24 mouse cellular contexts compared by ENCODE assay signal in genomic region chr17:90857225-90857624, GRCm38 (mm10).
DNase-seq lines count a peak whose midpoint lies in the region; ATAC-seq and TF ChIP-seq lines count a peak whose summit lies in the region.
"Had no signal": no experiment of that assay in that cellular context is flagged by ENCODE, and none has a peak within 500 bp of the region (broad histone marks: within the 10 kb centered on the region; RNA-seq: fewer than 3 reads in every experiment).

No protein-coding gene starts in this region.

- H3K9me3 ChIP-seq in forebrain, embryonic 14.5 days (replicated peaks; ENCODE audit: control insufficient read depth, low read length): no peaks in the 10 kb centered on the region
- no peaks in the 10 kb centered on the region for H3K9me3 ChIP-seq in forebrain, embryonic 10.5 days
- no peaks in the 10 kb centered on the region for H3K9me3 ChIP-seq in midbrain, embryonic 11.5 days (ENCODE audit: control insufficient read depth, low read length)
- no peaks in the 10 kb centered on the region for H3K9me3 ChIP-seq in midbrain, postnatal 0 days (ENCODE audit: low read length)
- H3K9me3 ChIP-seq in midbrain, embryonic 15.5 days: no peaks in the 10 kb centered on the region
- no peaks in the 10 kb centered on the region for H3K9me3 ChIP-seq in intestine, embryonic 16.5 days (ENCODE audit: control insufficient read depth, low read length)
- H3K9me3 ChIP-seq: embryonic facial prominence, embryonic 12.5 days had no signal

- peak; percentile 32 for DNase-seq in forebrain, embryonic 14.5 days (ENCODE audit: low spot score)
- no peak for DNase-seq in forebrain, embryonic 10.5 days (ENCODE audit: extremely low spot score, low spot score)
- no peak for DNase-seq in midbrain, embryonic 11.5 days (ENCODE audit: low spot score, missing footprints)
- no peak for DNase-seq in midbrain, postnatal 0 days (ENCODE audit: low spot score)
- DNase-seq in brain, embryonic 14.5 days (ENCODE audit: low read depth): peak; percentile 49
- DNase-seq: cerebellum, adult 8-10 months; gastrocnemius, postnatal 10 days; heart, adult 11 months; heart, postnatal 14 days; kidney, adult 8-10 months; kidney, postnatal 25 days; layer of hippocampus, adult 9-11 months; lung, adult 18-20 months; right cerebral cortex, adult 18-20 months; thymus, postnatal 4 days had no signal

- peaks cover 4% of the 10 kb centered on the region; the same call in 1 of the 2 replicates for H3K4me1 ChIP-seq in forebrain, embryonic 14.5 days (ENCODE audit: control insufficient read depth, insufficient read depth, low read length)
- peaks cover 10% of the 10 kb centered on the region for H3K4me1 ChIP-seq in forebrain, embryonic 10.5 days
- no peaks in the 10 kb centered on the region for H3K4me1 ChIP-seq in midbrain, embryonic 11.5 days (ENCODE audit: control insufficient read depth, insufficient read depth, low read length)
- peaks cover 8% of the 10 kb centered on the region; the same call in 1 of the 2 replicates for H3K4me1 ChIP-seq in midbrain, postnatal 0 days (ENCODE audit: insufficient read depth, low read length)
- peaks cover 11% of the 10 kb centered on the region for H3K4me1 ChIP-seq in midbrain, embryonic 15.5 days
- H3K4me1 ChIP-seq in intestine, embryonic 16.5 days (ENCODE audit: control insufficient read depth, insufficient read depth, low read length): no peaks in the 10 kb centered on the region
- H3K4me1 ChIP-seq: embryonic facial prominence, embryonic 12.5 days; heart, embryonic 12.5 days; megakaryocyte, embryonic 14.5 days had no signal

- 46% methylated on average over 2 of the region's 2 CpGs for WGBS in forebrain, embryonic 14.5 days
- 62% methylated on average over 2 of the region's 2 CpGs for WGBS in forebrain, embryonic 10.5 days
- WGBS in midbrain, embryonic 11.5 days: 55% methylated on average over 2 of the region's 2 CpGs
- 40% methylated on average over 2 of the region's 2 CpGs for WGBS in midbrain, postnatal 0 days
- 46% methylated on average over 2 of the region's 2 CpGs for WGBS in midbrain, embryonic 15.5 days
- WGBS in intestine, embryonic 16.5 days: 51% methylated on average over 2 of the region's 2 CpGs

- no peak for ATAC-seq in forebrain, embryonic 14.5 days
- ATAC-seq in midbrain, embryonic 11.5 days (ENCODE audit: low FRiP score): peak; percentile 40; the same call in 1 of the 2 replicates
- ATAC-seq in midbrain, postnatal 0 days (ENCODE audit: low FRiP score): no peak
- no peak; the same call in 1 of the 2 replicates for ATAC-seq in midbrain, embryonic 15.5 days (replicated peaks)
- no peak for ATAC-seq in intestine, embryonic 16.5 days
- ATAC-seq: inflammation-experienced regulatory T-cells, adult 6 months had no signal

- no peak overlapping the region for H3K4me2 ChIP-seq in forebrain, embryonic 14.5 days (ENCODE audit: low read length)
- no peak overlapping the region for H3K4me2 ChIP-seq in midbrain, embryonic 11.5 days
- no peak overlapping the region for H3K4me2 ChIP-seq in midbrain, postnatal 0 days (ENCODE audit: low read depth, low read length, poor library complexity, severe bottlenecking)
- no peak overlapping the region for H3K4me2 ChIP-seq in midbrain, embryonic 15.5 days
- no peak overlapping the region for H3K4me2 ChIP-seq in intestine, embryonic 16.5 days (ENCODE audit: low read depth, low read length)
- H3K4me2 ChIP-seq: embryonic facial prominence, embryonic 12.5 days; heart, embryonic 12.5 days; liver, embryonic 11.5 days had no signal

- H3K27me3 ChIP-seq in forebrain, embryonic 14.5 days (replicated peaks; ENCODE audit: control insufficient read depth, insufficient read depth, low read length): no peaks in the 10 kb centered on the region
- H3K27me3 ChIP-seq in forebrain, embryonic 10.5 days (ENCODE audit: poor library complexity, severe bottlenecking): no peaks in the 10 kb centered on the region
- no peaks in the 10 kb centered on the region for H3K27me3 ChIP-seq in midbrain, embryonic 11.5 days (ENCODE audit: control insufficient read depth, insufficient read depth, low read length)
- no peaks in the 10 kb centered on the region for H3K27me3 ChIP-seq in midbrain, postnatal 0 days (ENCODE audit: insufficient read depth, low read length)
- no peaks in the 10 kb centered on the region for H3K27me3 ChIP-seq in midbrain, embryonic 15.5 days (replicated peaks)
- H3K27me3 ChIP-seq in intestine, embryonic 16.5 days (replicated peaks; ENCODE audit: control insufficient read depth, insufficient read depth, low read length): no peaks in the 10 kb centered on the region
- H3K27me3 ChIP-seq: embryonic facial prominence, embryonic 12.5 days; heart, embryonic 12.5 days; megakaryocyte, embryonic 14.5 days had no signal

- H3K4me3 ChIP-seq in forebrain, embryonic 14.5 days (ENCODE audit: low read depth, low read length): no peak overlapping the region
- no peak overlapping the region for H3K4me3 ChIP-seq in forebrain, embryonic 10.5 days
- H3K4me3 ChIP-seq in midbrain, embryonic 11.5 days (ENCODE audit: low read depth, low read length): no peak overlapping the region
- no peak overlapping the region for H3K4me3 ChIP-seq in midbrain, postnatal 0 days (ENCODE audit: low read depth, low read length)
- H3K4me3 ChIP-seq in midbrain, embryonic 15.5 days: no peak overlapping the region
- no peak overlapping the region for H3K4me3 ChIP-seq in intestine, embryonic 16.5 days (ENCODE audit: low read length)
- H3K4me3 ChIP-seq: embryonic facial prominence, embryonic 12.5 days; erythroblast, embryonic 14.5 days; heart, embryonic 12.5 days; megakaryocyte, embryonic 14.5 days; myocyte had no signal

- TF ChIP-seq POLR2A in brain, embryonic 14.5 days (IDR thresholded peaks at IDR 0.05; ENCODE audit: borderline replicate concordance, extremely low read depth, insufficient read depth, insufficient read length, poor library complexity, severe bottlenecking): no peak

- H3K9ac ChIP-seq in forebrain, embryonic 14.5 days (ENCODE audit: low read length): no peak overlapping the region
- H3K9ac ChIP-seq in midbrain, embryonic 11.5 days (ENCODE audit: low read length): no peak overlapping the region
- H3K9ac ChIP-seq in midbrain, postnatal 0 days (replicated peaks; ENCODE audit: low read length, poor library complexity, severe bottlenecking): no peak overlapping the region
- no peak overlapping the region for H3K9ac ChIP-seq in midbrain, embryonic 15.5 days
- H3K9ac ChIP-seq in intestine, embryonic 16.5 days (ENCODE audit: low read depth, low read length): no peak overlapping the region
- H3K9ac ChIP-seq: embryonic facial prominence, embryonic 12.5 days; heart, embryonic 12.5 days had no signal

- no peak overlapping the region for H3K27ac ChIP-seq in forebrain, embryonic 14.5 days (ENCODE audit: low read depth, low read length)
- H3K27ac ChIP-seq in forebrain, embryonic 10.5 days: no peak overlapping the region
- H3K27ac ChIP-seq in midbrain, embryonic 11.5 days (ENCODE audit: low read depth, low read length): no peak overlapping the region
- no peak overlapping the region for H3K27ac ChIP-seq in midbrain, postnatal 0 days (ENCODE audit: low read depth, low read length)
- peak overlapping the region; percentile 61 for H3K27ac ChIP-seq in midbrain, embryonic 15.5 days
- H3K27ac ChIP-seq in intestine, embryonic 16.5 days (ENCODE audit: low read length): no peak overlapping the region
- H3K27ac ChIP-seq: embryonic facial prominence, embryonic 12.5 days had no signal

- H3K36me3 ChIP-seq in forebrain, embryonic 14.5 days (ENCODE audit: control insufficient read depth, insufficient read depth, low read length): no peaks in the 10 kb centered on the region
- H3K36me3 ChIP-seq in forebrain, embryonic 10.5 days (replicated peaks): no peaks in the 10 kb centered on the region
- no peaks in the 10 kb centered on the region for H3K36me3 ChIP-seq in midbrain, embryonic 11.5 days (ENCODE audit: control insufficient read depth, insufficient read depth, low read length)
- no peaks in the 10 kb centered on the region for H3K36me3 ChIP-seq in midbrain, postnatal 0 days (ENCODE audit: insufficient read depth, low read length)
- no peaks in the 10 kb centered on the region for H3K36me3 ChIP-seq in midbrain, embryonic 15.5 days (replicated peaks)
- no peaks in the 10 kb centered on the region for H3K36me3 ChIP-seq in intestine, embryonic 16.5 days (ENCODE audit: control insufficient read depth, insufficient read depth, low read length)
- H3K36me3 ChIP-seq: embryonic facial prominence, embryonic 12.5 days; heart, embryonic 12.5 days had no signal

- no peak for TF ChIP-seq CTCF in midbrain, postnatal 0 days (IDR thresholded peaks at IDR 0.05)
- TF ChIP-seq CTCF in brain, embryonic 14.5 days (IDR thresholded peaks at IDR 0.05; ENCODE audit: borderline replicate concordance, extremely low read depth, insufficient read depth, insufficient read length): no peak

Comparison
In these comparisons a context has a peak if more than half of its experiments do, and no peak if none do; other contexts are left out.
1. DNase-seq: peak in forebrain, embryonic 14.5 days (single experiment) and brain, embryonic 14.5 days (single experiment); none in forebrain, embryonic 10.5 days (single experiment), midbrain, embryonic 11.5 days (single experiment) and midbrain, postnatal 0 days (single experiment).